Mouse (Mus musculus) neutrophil, adult 5-6 weeks (primary cell): ENCODE data around the gene H2-Q1. TPM values are rescaled to one million over a fixed set of nuclear protein-coding genes. Genes with fewer than 3 reads are reported as not detected.
"Not testable (repeated sequence)": the region's sequence is repeated elsewhere in the genome, so short reads cannot be mapped to it uniquely, and the experiment has no call there.

Source experiments
- ATAC-seq: fragments of 151-379, 151-347 bp; 2 replicates; pipeline ENCODE4 v1.8.0; 2017; ENCODE audit warnings: mild to moderate bottlenecking, moderate TSS enrichment; ENCODE audit not compliant: insufficient number of reproducible peaks, poor library complexity, low FRiP score, severe bottlenecking; ENCODE audit errors: extremely low read depth
- total RNA-seq: library from RNA; stranded (forward); fragments of 200-1000 nt; gene quantifications from 2 replicates; pipeline ENCODE4 v1.2.3, GENCODE M21; 2017

Gene H2-Q1
- total RNA-seq, 1 experiment from 2014 or later, result 0.12 TPM

DNA sequence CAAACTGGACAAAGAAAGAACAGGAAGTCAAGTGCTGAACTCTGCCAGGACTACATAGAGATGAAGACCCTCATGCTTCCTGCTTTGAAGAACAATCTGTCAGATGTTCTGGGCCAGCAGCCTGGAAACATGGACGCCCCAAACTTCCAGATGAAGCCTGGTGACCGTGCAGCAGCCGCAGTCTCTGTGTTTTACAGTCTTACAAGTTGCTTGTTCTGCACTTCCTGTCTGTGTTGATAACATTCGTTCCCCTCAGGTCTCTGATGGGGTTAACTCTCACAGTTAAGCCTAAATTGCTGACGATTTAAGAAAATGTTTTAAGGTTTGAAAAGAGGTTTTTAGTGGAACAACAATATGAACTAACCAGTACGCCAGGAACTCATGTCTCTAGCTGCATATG lies 11.3 kb downstream of the H2-Q1 start:
- ATAC-seq, result not testable (repeated sequence)

DNA sequence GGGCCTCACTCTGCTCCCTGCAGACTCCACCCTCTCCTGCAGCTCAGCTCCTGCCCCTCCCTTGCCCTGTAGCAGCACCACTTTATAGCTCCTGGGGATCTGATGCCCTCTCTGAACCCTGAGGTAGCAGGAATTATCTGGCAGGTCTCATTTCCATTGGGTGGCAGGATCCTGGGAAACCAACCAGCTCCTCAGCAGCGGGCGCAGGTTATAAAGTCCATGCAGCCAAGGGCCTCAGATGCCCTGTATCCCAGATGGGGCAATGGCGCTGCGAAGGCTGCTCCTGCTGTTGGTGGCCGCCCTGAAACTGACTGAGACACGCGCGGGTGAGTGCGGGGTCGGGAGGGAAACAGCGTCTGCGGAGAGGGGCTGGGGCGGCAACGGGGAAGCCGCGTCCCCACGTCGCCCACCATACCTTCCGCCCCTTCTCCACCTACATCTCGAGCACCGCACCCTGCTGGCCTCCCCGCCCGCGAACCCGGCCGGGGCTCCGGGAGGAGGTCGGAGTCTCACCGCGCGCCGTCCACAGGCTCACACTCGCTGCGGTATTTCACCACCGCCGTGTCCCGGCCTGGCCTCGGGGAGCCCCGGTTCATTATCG lies 22.0 kb downstream of the H2-Q1 start, which contains the start of gene H2-Q2:
H2-Q2 (plus strand) TSS at position 172 of the 601 bp plus-strand sequence.
- no peak for ATAC-seq

DNA sequence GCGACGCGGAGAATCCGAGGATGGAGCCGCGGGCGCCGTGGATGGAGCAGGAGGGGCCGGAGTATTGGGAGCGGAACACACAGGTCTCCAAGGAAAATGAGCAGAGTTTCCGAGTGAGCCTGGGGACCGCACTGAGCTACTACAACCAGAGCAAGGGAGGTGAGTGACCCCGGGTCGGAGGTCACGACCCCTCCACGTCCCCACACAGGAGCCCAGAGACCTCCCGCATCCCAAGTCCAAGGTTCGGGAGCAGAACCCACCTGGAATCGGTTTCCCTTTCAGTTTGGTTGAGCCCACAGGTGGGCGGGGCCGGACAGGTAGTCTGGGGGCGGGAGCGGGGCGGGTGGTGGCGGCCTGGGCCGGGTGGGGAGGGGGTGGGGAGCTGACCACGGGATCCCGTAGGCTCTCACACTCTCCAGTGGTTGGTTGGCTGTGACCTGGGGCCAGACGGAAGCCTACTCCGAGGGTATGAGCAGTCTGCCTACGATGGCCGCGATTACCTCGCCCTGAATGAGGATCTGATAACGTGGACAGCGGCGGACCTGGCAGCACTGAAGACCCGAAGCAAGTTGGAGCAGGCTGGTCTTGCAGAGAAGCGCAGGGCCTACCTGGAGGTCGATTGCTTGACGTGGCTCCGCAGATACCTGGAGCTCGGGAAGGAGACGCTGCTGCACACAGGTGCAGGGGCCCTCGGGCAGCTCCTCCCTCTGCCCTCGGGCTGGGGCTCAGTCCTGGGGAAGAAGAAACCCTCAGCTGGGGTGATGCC lies 22.7 kb downstream of the H2-Q1 start:
- 0 out of 2 replicates have a peak, but pooled peaks have one; percentile 9 for ATAC-seq

DNA sequence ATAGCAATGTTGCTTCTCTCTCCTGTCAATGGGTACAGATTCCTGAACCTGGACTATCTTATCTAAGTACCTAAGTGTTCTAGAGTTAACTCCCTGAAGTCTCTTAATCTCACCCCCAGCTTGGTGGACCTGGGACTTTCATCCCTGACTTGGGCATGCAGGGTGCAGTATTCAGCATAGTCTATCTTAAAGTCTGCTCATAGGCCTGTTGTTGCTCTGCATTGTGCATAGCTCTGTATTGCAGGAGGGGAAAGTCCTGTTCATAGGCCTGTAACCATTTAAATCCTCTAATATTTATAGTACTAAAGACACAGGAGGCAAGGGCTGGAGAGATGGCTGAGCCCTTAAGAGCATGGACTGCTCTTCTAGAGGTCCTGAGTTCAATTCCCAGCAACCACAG lies 27.5 kb downstream of the H2-Q1 start:
- ATAC-seq, result not testable (repeated sequence)

DNA sequence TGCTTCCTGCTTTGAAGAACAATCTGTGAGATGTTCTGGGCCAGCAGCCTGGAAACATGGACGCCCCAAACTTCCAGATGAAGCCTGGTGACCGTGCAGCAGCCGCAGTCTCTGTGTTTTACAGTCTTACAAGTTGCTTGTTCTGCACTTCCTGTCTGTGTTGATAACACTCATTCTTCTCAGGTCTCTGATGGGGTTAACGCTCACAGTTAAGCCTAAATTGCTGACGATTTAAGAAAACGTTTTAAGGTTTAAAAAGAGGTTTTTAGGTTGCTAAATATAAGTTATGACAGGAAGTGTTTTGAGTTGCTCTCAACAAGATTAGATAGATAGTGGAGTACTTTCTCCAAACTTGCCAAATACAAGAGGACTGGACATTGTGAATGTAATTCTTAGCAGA lies 33.1 kb downstream of the H2-Q1 start:
- ATAC-seq, result not testable (repeated sequence)

DNA sequence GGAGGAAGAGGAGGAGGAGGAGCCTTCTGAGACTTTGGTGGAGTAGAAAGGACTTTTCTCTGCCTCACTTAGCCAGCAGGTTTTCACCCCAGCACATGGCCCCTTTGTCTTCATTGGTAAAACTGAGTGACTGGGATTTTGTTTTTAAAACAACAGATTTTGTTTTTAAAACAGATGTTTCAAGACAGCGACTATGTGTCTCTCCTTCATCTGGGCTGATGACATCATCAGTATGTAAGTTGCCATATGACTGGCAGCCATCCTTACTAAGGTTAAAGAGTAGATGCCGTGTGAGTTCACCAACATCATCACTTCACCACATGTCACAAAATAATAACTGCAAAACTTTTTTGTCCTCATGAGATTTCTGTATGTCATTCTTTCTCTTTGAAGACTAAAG lies 33.9 kb downstream of the H2-Q1 start:
- no peak for ATAC-seq

DNA sequence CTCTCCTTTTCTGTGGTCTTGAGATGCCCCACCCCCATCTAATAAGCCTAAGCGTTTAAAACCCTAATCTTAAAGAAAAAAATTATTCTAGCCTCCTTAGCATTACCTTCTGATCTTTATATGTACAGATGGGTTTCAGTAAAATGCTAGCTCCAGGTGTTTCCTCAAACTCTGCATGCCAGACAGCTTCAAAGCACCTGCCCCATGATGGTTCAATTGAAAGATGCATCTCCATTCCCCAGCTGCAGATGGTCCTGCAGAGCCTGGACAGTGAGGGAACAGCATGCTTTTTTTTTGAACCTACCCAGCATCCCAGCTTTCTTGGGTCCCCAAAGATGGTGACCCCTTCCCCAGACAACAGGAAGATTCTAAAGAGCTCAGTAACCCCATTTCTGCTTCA lies 36.9 kb downstream of the H2-Q1 start:
- no peak for ATAC-seq

DNA sequence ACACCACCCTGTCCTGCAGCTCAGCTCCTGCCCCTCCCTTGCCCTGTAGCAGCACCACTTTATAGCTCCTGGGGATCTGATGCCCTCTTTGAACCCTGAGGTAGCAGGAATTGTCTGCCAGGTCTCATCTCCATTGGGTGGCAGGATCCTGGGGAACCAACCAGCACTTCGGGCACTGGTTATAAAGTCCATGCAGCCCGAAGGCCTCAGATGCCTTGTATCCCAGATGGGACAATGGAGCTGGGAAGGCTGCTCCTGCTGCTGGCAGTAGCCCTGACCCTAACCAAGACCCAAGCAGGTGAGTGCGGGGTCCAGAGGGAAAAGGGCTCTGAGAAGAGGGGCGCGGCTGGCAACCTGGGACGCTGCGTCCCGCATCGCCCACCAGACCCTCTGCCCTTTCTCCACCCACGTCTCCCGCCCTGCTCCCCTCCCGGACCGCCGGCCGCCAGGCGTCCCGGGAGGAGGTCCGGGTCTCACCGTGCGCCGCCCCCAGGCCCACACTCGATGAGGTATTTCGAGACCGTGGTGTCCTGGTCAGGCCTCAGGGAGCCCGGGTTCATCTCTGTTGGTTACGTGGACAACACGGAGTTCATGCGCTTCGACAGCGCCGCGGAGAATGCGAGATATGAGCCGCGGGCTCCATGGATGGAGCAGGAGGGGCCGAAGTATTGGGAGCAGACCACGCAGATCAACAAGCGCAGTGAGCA lies 38.7 kb downstream of the H2-Q1 start:
- 0 out of 2 replicates have a peak, but pooled peaks have one; percentile 6 for ATAC-seq

DNA sequence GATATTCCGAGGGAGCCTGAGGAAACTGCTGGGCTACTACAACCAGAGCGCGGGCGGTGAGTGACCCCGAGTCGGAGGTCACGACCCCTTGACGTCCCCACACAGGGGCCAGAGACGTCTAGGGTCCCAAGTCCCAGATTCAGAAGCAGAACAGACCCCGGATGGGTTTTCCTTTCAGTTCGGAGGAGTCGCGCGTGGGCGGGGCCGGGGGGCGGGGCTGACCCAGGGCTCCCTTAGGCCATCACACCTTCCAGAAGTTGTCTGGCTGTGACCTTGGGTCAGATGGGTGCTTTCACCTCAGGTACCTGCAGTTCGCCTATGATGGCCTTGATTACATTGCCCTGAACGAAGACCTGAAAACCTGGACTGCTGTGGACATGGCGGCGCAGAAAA lies 39.3 kb downstream of the H2-Q1 start:
- ATAC-seq, result no peak

Other genes with a start within 250 kb of the H2-Q1 start
- not detected in 2 replicates for gene Ly6g6e, start 243.5 kb upstream of the H2-Q1 start, total RNA-seq
- not detected in 2 replicates for gene Ly6g6d, start 242.3 kb upstream of the H2-Q1 start, total RNA-seq
- gene Ly6g6f, start 234.8 kb upstream of the H2-Q1 start, total RNA-seq, result 0.49 TPM in 1 of 2 replicates, not detected in the other
- 33.2 and 43.8 TPM in 2 replicates for gene Abhd16a, start 231.1 kb upstream of the H2-Q1 start, total RNA-seq
- gene Ly6g5c, start 212.1 kb upstream of the H2-Q1 start, total RNA-seq, result not detected in 2 replicates
- 0.58 and 1.5 TPM in 2 replicates for gene Ly6g5b, start 205.0 kb upstream of the H2-Q1 start, total RNA-seq
- gene Gpank1, start 198.9 kb upstream of the H2-Q1 start, total RNA-seq, result 73.7 and 74.5 TPM in 2 replicates
- gene Csnk2b, start 198.4 kb upstream of the H2-Q1 start, total RNA-seq, result 214 and 240 TPM in 2 replicates
- 36.5 and 48.5 TPM in 2 replicates for gene D17H6S53E, start 194.0 kb upstream of the H2-Q1 start, total RNA-seq
- 0.58 TPM in 1 of 2 replicates, not detected in the other for gene Apom, start 188.4 kb upstream of the H2-Q1 start, total RNA-seq
- 159 and 160 TPM in 2 replicates for gene Bag6, start 185.2 kb upstream of the H2-Q1 start, total RNA-seq
- gene Prrc2a, start 155.5 kb upstream of the H2-Q1 start, total RNA-seq, result 73.3 and 76.1 TPM in 2 replicates
- gene Aif1, start 144.3 kb upstream of the H2-Q1 start, total RNA-seq, result 5.3 and 8.0 TPM in 2 replicates
- gene Lst1, start 132.0 kb upstream of the H2-Q1 start, total RNA-seq, result 534 and 685 TPM in 2 replicates
- gene Ltb, start 126.0 kb upstream of the H2-Q1 start, total RNA-seq, result 212 and 285 TPM in 2 replicates
- gene Tnf, start 118.4 kb upstream of the H2-Q1 start, total RNA-seq, result 16.4 and 18.2 TPM in 2 replicates
- 6.6 and 9.9 TPM in 2 replicates for gene Lta, start 115.1 kb upstream of the H2-Q1 start, total RNA-seq
- 2.1 TPM in 1 of 2 replicates, not detected in the other for gene Gm16181, start 99.6 kb upstream of the H2-Q1 start, total RNA-seq
- gene Atp6v1g2, start 86.7 kb upstream of the H2-Q1 start, total RNA-seq, result 5.0 and 6.5 TPM in 2 replicates
- gene Nfkbil1, start 84.6 kb upstream of the H2-Q1 start, total RNA-seq, result 10.8 and 11.3 TPM in 2 replicates
- 156 and 158 TPM in 2 replicates for gene Ddx39b, start 78.7 kb upstream of the H2-Q1 start, total RNA-seq
- gene H2-D1, start 57.7 kb upstream of the H2-Q1 start, total RNA-seq, result 2,114 and 2,381 TPM in 2 replicates
- gene H2-Q2, start 21.8 kb downstream of the H2-Q1 start, total RNA-seq, result not detected in 2 replicates
- 170 and 176 TPM in 2 replicates for gene H2-Q4, start 59.2 kb downstream of the H2-Q1 start, total RNA-seq
- gene H2-Q6, start 104.4 kb downstream of the H2-Q1 start, total RNA-seq, result 259 and 274 TPM in 2 replicates
- gene H2-Q7, start 118.8 kb downstream of the H2-Q1 start, total RNA-seq, result 160 and 166 TPM in 2 replicates
- 384 and 428 TPM in 2 replicates for gene H2-Q10, start 149.7 kb downstream of the H2-Q1 start, total RNA-seq
- 0.49 TPM in 1 of 2 replicates, not detected in the other for gene Pou5f1, start 185.6 kb downstream of the H2-Q1 start, total RNA-seq
- gene Tcf19, start 196.4 kb downstream of the H2-Q1 start, total RNA-seq, result 1.4 and 2.5 TPM in 2 replicates
- gene Cchcr1, start 196.7 kb downstream of the H2-Q1 start, total RNA-seq, result 3.1 TPM in 2 replicates
- gene Psors1c2, start 212.8 kb downstream of the H2-Q1 start, total RNA-seq, result not detected in 2 replicates
- not detected in 2 replicates for gene Cdsn, start 231.7 kb downstream of the H2-Q1 start, total RNA-seq
- gene 2300002M23Rik, start 247.0 kb downstream of the H2-Q1 start, total RNA-seq, result not detected in 2 replicates